Mouse (Mus musculus) embryonic facial prominence, embryonic 15.5 days (tissue): ENCODE results near the gene Cab39l. TPM values are rescaled to one million over a fixed set of nuclear protein-coding genes. Genes with fewer than 3 reads are reported as not detected.
A peak's percentile ranks its signal among the peaks of the same experiment; 100 is the strongest.
"Not testable (repeated sequence)": the region's sequence is repeated elsewhere in the genome, so short reads cannot be mapped to it uniquely, and the experiment has no call there.

ENCODE experiments used
- ATAC-seq: fragments of 200-750 bp; cut with Nextera tagmentation; 2 replicates; pipeline ENCODE4 v1.8.0; 2017; ENCODE audit warnings: low read depth, moderate TSS enrichment; ENCODE audit not compliant: insufficient number of reproducible peaks, low FRiP score, low TSS enrichment
- H3K27ac ChIP-seq: fragments of 300-500 bp; sonication (generic); replicated peaks from 2 replicates; pipeline ENCODE4 v1.5.1; 2015; ENCODE audit warnings: mild to moderate bottlenecking, inconsistent platforms
- H3K27me3 ChIP-seq: fragments of 300-500 bp; sonication (generic); 2 replicates; pipeline ENCODE4 v1.6.1; 2015; ENCODE audit warnings: inconsistent platforms
- H3K36me3 ChIP-seq: fragments of 300-500 bp; sonication (generic); 2 replicates; pipeline ENCODE4 v1.6.1; 2015; ENCODE audit warnings: mild to moderate bottlenecking, inconsistent platforms
- H3K4me1 ChIP-seq: fragments of 300-500 bp; sonication (generic); 2 replicates; pipeline ENCODE4 v1.6.1; 2015; ENCODE audit warnings: inconsistent platforms
- H3K4me2 ChIP-seq: fragments of 300-500 bp; sonication (generic); replicated peaks from 2 replicates; pipeline ENCODE4 v1.6.1; 2015; ENCODE audit warnings: mild to moderate bottlenecking, inconsistent platforms
- H3K4me3 ChIP-seq: fragments of 300-500 bp; sonication (generic); replicated peaks from 2 replicates; pipeline ENCODE4 v1.5.1; 2015; ENCODE audit warnings: mild to moderate bottlenecking, inconsistent platforms
- H3K9ac ChIP-seq: fragments of 300-500 bp; sonication (generic); 2 replicates; pipeline ENCODE4 v1.6.1; 2015; ENCODE audit warnings: inconsistent platforms
- H3K9me3 ChIP-seq: fragments of 300-500 bp; sonication (generic); replicated peaks from 2 replicates; pipeline ENCODE4 v1.6.1; 2016; ENCODE audit warnings: inconsistent platforms
- WGBS: fragments of 180-500 bp; shearing (Covaris S2); methylation state at CpG from one replicate; pipeline ENCODE4 v1.1.7; 2015; 5-methylcytosine and 5-hydroxymethylcytosine counted together
- polyA plus RNA-seq: library from polyadenylated mRNA; unstranded; fragments of >200 nt; fragmentation: Nextera tagmentation; extraction: Ambion mirVana; gene quantifications from 2 replicates; pipeline ENCODE4 v1.2.1, GENCODE M21; 2015

The Cab39l gene
- polyA plus RNA-seq = 34.9 and 39.8 TPM in 2 replicates

GRCm38 (mm10) chr14:59440558-59441471 is at the start of gene Cab39l, which contains the start of gene Setdb2:
Gene Cab39l (plus strand): TSS chr14:59440972.
Gene Setdb2 (minus strand): TSS chr14:59440884.
- ATAC-seq = peak; percentile 100
- peak within 1 kb of the TSS; percentile 86 for H3K27ac ChIP-seq

GRCm38 (mm10) chr14:59395281-59395680 is 45.5 kb upstream of the Cab39l start, which contains the start of gene Phf11c:
Gene Phf11c (minus strand): TSS chr14:59395381.
- Histone ChIP-seq H3K4me2 (no peak within 1 kb of the TSS), H3K27ac (no peak within 1 kb of the TSS), H3K27me3 (no peaks in the 10 kb centered on the region), H3K4me3 (no peak within 1 kb of the TSS), H3K36me3 (no peaks in the 10 kb centered on the region), H3K9ac (no peak within 1 kb of the TSS), H3K4me1 (no peaks in the 10 kb centered on the region), H3K9me3 (no peaks in the 10 kb centered on the region)
- WGBS = 86% methylated on average over 3 of the region's 3 CpGs
- no peak for ATAC-seq

More at GRCm38 (mm10) chr14:59440558-59441471, at the start of gene Cab39l, which contains the start of gene Setdb2:
- H3K27me3 ChIP-seq = no peaks in the 10 kb centered on the region
- WGBS = under 1% methylated on average over 66 of the region's 66 CpGs
- no peaks in the 10 kb centered on the region for H3K9me3 ChIP-seq
- peak within 1 kb of the TSS; percentile 79 for H3K4me2 ChIP-seq
- peak within 1 kb of the TSS; percentile 93 for H3K4me3 ChIP-seq
- peaks cover 2% of the 10 kb centered on the region; the same call in 1 of the 2 replicates for H3K4me1 ChIP-seq
- no peaks in the 10 kb centered on the region for H3K36me3 ChIP-seq
- H3K9ac ChIP-seq = peak within 1 kb of the TSS; percentile 82

- H3K4me2 ChIP-seq = no peak overlapping the region
- H3K36me3 ChIP-seq = 0 out of 2 replicates have a peak, but pooled peaks cover 3% of the 10 kb centered on the region
- H3K9me3 ChIP-seq = no peaks in the 10 kb centered on the region
- no peaks in the 10 kb centered on the region for H3K4me1 ChIP-seq
- no peak overlapping the region for H3K9ac ChIP-seq
- H3K27ac ChIP-seq = no peak overlapping the region
- 71% methylated on average over 2 of the region's 2 CpGs for WGBS
- H3K4me3 ChIP-seq = no peak overlapping the region
- ATAC-seq = no peak
- no peaks in the 10 kb centered on the region for H3K27me3 ChIP-seq
Measured at GRCm38 (mm10) chr14:59396999-59397398, 43.8 kb upstream of the Cab39l start.

- H3K36me3 ChIP-seq, H3K4me1 ChIP-seq, H3K9me3 ChIP-seq, H3K27me3 ChIP-seq, H3K27ac ChIP-seq, H3K4me2 ChIP-seq, H3K9ac ChIP-seq, H3K4me3 ChIP-seq, ATAC-seq: not testable (repeated sequence)
- 97% methylated on average over 2 of the region's 2 CpGs for WGBS
Measured at GRCm38 (mm10) chr14:59414979-59415378, 25.8 kb upstream of the Cab39l start.

DNA sequence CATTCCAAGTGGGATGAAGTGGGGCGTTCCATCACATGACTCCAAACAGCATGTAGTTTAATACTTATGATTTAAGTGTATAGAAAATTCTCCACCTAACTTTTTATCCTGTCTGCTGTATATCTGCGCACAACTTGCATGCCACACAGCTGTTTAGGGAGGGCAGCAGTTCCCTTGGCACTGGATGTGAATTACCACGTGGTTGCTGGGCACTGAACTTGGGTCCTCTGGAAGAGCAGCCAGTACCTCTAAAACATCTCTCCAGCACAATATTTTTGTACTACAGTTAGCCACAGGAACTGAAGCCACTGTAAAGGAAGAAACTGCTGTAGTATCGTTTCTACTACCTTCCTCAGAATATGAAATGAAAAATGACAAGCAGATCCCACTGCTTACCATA is 22.6 kb upstream of the Cab39l start:
- no peaks in the 10 kb centered on the region for H3K27me3 ChIP-seq
- H3K4me1 ChIP-seq = no peaks in the 10 kb centered on the region
- no peaks in the 10 kb centered on the region for H3K9me3 ChIP-seq
- no peak for ATAC-seq
- H3K36me3 ChIP-seq = peaks cover 3% of the 10 kb centered on the region; the same call in 1 of the 2 replicates
- H3K4me3 ChIP-seq = no peak overlapping the region
- no peak overlapping the region for H3K4me2 ChIP-seq
- WGBS = 87% methylated on average over 4 of the region's 4 CpGs
- no peak overlapping the region for H3K9ac ChIP-seq
- no peak overlapping the region for H3K27ac ChIP-seq

- H3K27me3 ChIP-seq = no peaks in the 10 kb centered on the region
- no peak overlapping the region for H3K4me2 ChIP-seq
- WGBS = 62% methylated on average over 11 of the region's 11 CpGs
- H3K4me3 ChIP-seq = no peak overlapping the region
- no peaks in the 10 kb centered on the region for H3K36me3 ChIP-seq
- no peaks in the 10 kb centered on the region for H3K4me1 ChIP-seq
- no peak for ATAC-seq
- H3K9me3 ChIP-seq = no peaks in the 10 kb centered on the region
- no peak overlapping the region for H3K27ac ChIP-seq
- H3K9ac ChIP-seq = no peak overlapping the region
Measured at GRCm38 (mm10) chr14:59422912-59423663, 17.7 kb upstream of the Cab39l start.

DNA sequence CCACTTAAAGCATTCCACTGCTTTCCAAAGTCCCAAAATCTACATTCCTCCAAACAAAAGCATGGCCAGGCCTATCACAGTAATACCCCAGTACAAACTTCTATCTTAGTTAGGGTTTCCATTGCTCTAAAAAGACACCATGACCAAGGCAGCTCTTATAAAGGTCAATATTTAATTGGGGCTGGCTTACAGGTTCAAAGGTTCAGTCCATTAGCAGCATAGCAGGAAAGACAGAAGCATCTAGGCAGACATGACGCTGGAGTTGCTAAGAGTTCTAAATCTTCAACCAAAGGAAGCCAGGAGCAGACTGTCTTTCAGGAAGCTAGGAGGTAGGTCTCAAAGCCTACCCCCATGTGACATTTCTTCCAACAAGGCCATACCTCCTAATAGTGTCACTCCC is 10.2 kb upstream of the Cab39l start:
- Histone ChIP-seq H3K4me2 (no peak overlapping the region), H3K4me3 (no peak overlapping the region), H3K36me3 (no peaks in the 10 kb centered on the region), H3K27me3 (no peaks in the 10 kb centered on the region), H3K9ac (no peak overlapping the region), H3K9me3 (no peaks in the 10 kb centered on the region), H3K27ac (no peak overlapping the region), H3K4me1 (no peaks in the 10 kb centered on the region)
- 82% methylated on average over 1 of the region's 1 CpGs for WGBS
- no peak for ATAC-seq

GRCm38 (mm10) chr14:59433902-59434301 is 6.9 kb upstream of the Cab39l start:
- Histone ChIP-seq H3K9ac (no peak overlapping the region), H3K36me3 (no peaks in the 10 kb centered on the region), H3K9me3 (no peaks in the 10 kb centered on the region), H3K4me3 (no peak overlapping the region), H3K4me2 (no peak overlapping the region), H3K4me1 (no peaks in the 10 kb centered on the region), H3K27me3 (no peaks in the 10 kb centered on the region), H3K27ac (no peak overlapping the region)
- ATAC-seq = no peak
- WGBS = 62% methylated on average over 2 of the region's 2 CpGs

GRCm38 (mm10) chr14:59435206-59435605 is 5.6 kb upstream of the Cab39l start:
- Histone ChIP-seq H3K4me2 (no peak overlapping the region), H3K36me3 (no peaks in the 10 kb centered on the region), H3K9me3 (no peaks in the 10 kb centered on the region), H3K27ac (no peak overlapping the region), H3K9ac (no peak overlapping the region), H3K4me1 (peaks cover 2% of the 10 kb centered on the region; the same call in 1 of the 2 replicates), H3K27me3 (no peaks in the 10 kb centered on the region), H3K4me3 (no peak overlapping the region)
- ATAC-seq = no peak

DNA sequence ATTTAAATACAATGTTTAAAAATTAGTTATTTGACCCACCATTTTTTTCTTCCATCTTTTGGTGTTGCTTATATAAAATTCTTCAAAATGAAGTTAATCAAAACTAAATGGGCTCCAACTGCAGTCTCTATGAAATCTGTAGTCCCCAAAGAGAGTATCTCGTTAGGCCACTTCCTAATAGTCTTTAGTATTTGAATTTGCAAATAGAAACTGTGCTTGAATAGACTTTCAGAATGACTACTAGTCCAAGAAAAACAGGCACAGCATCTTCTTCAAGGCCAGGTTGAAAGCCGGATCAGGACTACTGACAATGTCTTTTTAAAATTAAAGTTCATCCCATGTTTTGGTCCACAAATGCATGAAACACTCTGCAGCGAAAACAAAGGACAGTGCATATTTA is 3.4 kb upstream of the Cab39l start:
- Histone ChIP-seq H3K9me3 (no peaks in the 10 kb centered on the region), H3K4me2 (no peak overlapping the region), H3K4me1 (peaks cover 2% of the 10 kb centered on the region; the same call in 1 of the 2 replicates), H3K4me3 (no peak overlapping the region), H3K27me3 (no peaks in the 10 kb centered on the region), H3K36me3 (no peaks in the 10 kb centered on the region), H3K27ac (no peak overlapping the region), H3K9ac (no peak overlapping the region)
- no peak for ATAC-seq
- WGBS = 92% methylated on average over 3 of the region's 3 CpGs

DNA sequence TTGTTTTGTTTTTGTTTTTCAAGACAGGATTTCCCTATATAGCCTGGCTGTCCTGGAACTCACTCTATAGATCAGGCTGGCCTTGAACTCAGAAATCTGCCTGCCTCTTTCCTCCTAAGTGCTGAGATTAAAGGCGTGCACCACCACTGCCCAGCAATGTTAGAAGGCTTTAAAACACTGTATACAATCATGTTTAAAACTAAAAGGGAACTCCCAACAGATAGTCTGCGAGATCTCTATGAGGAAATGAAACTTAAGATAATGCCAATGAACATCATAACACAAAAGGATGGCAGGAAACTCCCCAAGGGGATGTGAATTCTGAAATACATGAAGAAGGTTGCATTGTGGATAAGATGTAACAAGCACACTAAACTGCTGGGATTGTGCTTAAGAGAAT is 2.3 kb upstream of the Cab39l start:
- ATAC-seq = no peak
- no peaks in the 10 kb centered on the region for H3K9me3 ChIP-seq
- no peaks in the 10 kb centered on the region for H3K27me3 ChIP-seq
- H3K4me2 ChIP-seq = no peak overlapping the region
- H3K36me3 ChIP-seq = no peaks in the 10 kb centered on the region
- no peak overlapping the region for H3K9ac ChIP-seq
- H3K27ac ChIP-seq = no peak overlapping the region
- H3K4me3 ChIP-seq = no peak overlapping the region
- H3K4me1 ChIP-seq = peaks cover 2% of the 10 kb centered on the region; the same call in 1 of the 2 replicates
- WGBS = 81% methylated on average over 2 of the region's 2 CpGs
